18 mouse cellular contexts compared by ENCODE assay signal in genomic region chr8:118938025-118938424, GRCm38 (mm10).
DNase-seq lines count a peak whose midpoint lies in the region; ATAC-seq and TF ChIP-seq lines count a peak whose summit lies in the region.
"Had no signal": no experiment of that assay in that cellular context is flagged by ENCODE, and none has a peak within 500 bp of the region (broad histone marks: within the 10 kb centered on the region; RNA-seq: fewer than 3 reads in every experiment).

No protein-coding gene starts in this region.

- peaks cover 5% of the 10 kb centered on the region; the same call in 1 of the 2 replicates for H3K4me1 ChIP-seq in hindbrain, embryonic 12.5 days
- H3K4me1 ChIP-seq in hindbrain, embryonic 13.5 days (replicated peaks): peaks cover 10% of the 10 kb centered on the region; the same call in 1 of the 2 replicates
- H3K4me1 ChIP-seq in ES-E14 (ENCODE audit: control insufficient read depth in 2 of 2, insufficient read depth in 2 of 2, low read length in 2 of 2, poor library complexity in 1 of 2): peaks cover 5 to 6% of the 10 kb centered on the region in 2 experiments; a peak in 3 of 4 replicates
- H3K4me1 ChIP-seq in forebrain, embryonic 13.5 days: peaks cover 11% of the 10 kb centered on the region
- H3K4me1 ChIP-seq in neural tube, embryonic 13.5 days (replicated peaks): peaks cover 9% of the 10 kb centered on the region
- H3K4me1 ChIP-seq: limb, embryonic 12.5 days; liver, embryonic 15.5 days had no signal

- WGBS in hindbrain, embryonic 12.5 days: 24% methylated on average over 8 of the region's 8 CpGs
- 11% methylated on average over 8 of the region's 8 CpGs for WGBS in hindbrain, embryonic 13.5 days
- WGBS in forebrain, embryonic 13.5 days: 8% methylated on average over 8 of the region's 8 CpGs
- 18% methylated on average over 8 of the region's 8 CpGs for WGBS in neural tube, embryonic 13.5 days

- in situ Hi-C loops in ES-E14 (cut with MboI; ENCODE audit: low sequenced_read_pairs in 2 of 2, unreplicated experiment in 2 of 2): no loop called here

- intact Hi-C loops in left cerebral cortex, postnatal 25 days (cut with DNase I): no loop called here

- no peak overlapping the region for H3K9ac ChIP-seq in hindbrain, embryonic 12.5 days
- no peak overlapping the region for H3K9ac ChIP-seq in hindbrain, embryonic 13.5 days
- H3K9ac ChIP-seq in ES-E14 (ENCODE audit: insufficient read depth, low read depth, low read length, poor library complexity, severe bottlenecking): no peak overlapping the region
- no peak overlapping the region for H3K9ac ChIP-seq in forebrain, embryonic 13.5 days
- H3K9ac ChIP-seq in neural tube, embryonic 13.5 days: no peak overlapping the region
- H3K9ac ChIP-seq: limb, embryonic 12.5 days; liver, embryonic 15.5 days had no signal

- no peak overlapping the region for H3K4me3 ChIP-seq in hindbrain, embryonic 12.5 days
- H3K4me3 ChIP-seq in hindbrain, embryonic 13.5 days: no peak overlapping the region
- H3K4me3 ChIP-seq in ES-E14 (ENCODE audit: insufficient read depth in 1 of 2, low read depth in 1 of 2, low read length in 2 of 2, poor library complexity in 1 of 2, severe bottlenecking in 1 of 2): no peak overlapping the region
- no peak overlapping the region for H3K4me3 ChIP-seq in forebrain, embryonic 13.5 days
- no peak overlapping the region for H3K4me3 ChIP-seq in neural tube, embryonic 13.5 days
- H3K4me3 ChIP-seq: erythroblast, embryonic 14.5 days; gastrocnemius, adult 2 months; limb, embryonic 12.5 days; liver, embryonic 15.5 days; myocyte had no signal

- DNase-seq in ES-E14 (ENCODE audit: low read depth, low spot score): no peak
- DNase-seq in left cerebral cortex, postnatal 25 days (ENCODE audit: low spot score in 2 of 2): no peak
- no peak for DNase-seq in lung, postnatal 25 days (ENCODE audit: low spot score)
- DNase-seq: cerebellum, adult 8-10 months; gastrocnemius, adult 2 months; kidney, adult 18-20 months; kidney, postnatal 36 days; lung, postnatal 36 days; spleen, adult 18-20 months; thymus, postnatal 36 days had no signal

- H3K9me3 ChIP-seq in hindbrain, embryonic 12.5 days (replicated peaks): no peaks in the 10 kb centered on the region
- H3K9me3 ChIP-seq in hindbrain, embryonic 13.5 days: no peaks in the 10 kb centered on the region
- no peaks in the 10 kb centered on the region for H3K9me3 ChIP-seq in ES-E14 (ENCODE audit: control insufficient read depth, insufficient read depth, low read depth, low read length)
- H3K9me3 ChIP-seq in forebrain, embryonic 13.5 days (replicated peaks): no peaks in the 10 kb centered on the region; the same call in 1 of the 2 replicates
- peaks cover 5% of the 10 kb centered on the region; the same call in 1 of the 2 replicates for H3K9me3 ChIP-seq in neural tube, embryonic 13.5 days
- H3K9me3 ChIP-seq: limb, embryonic 12.5 days; liver, embryonic 15.5 days had no signal

- H3K36me3 ChIP-seq in hindbrain, embryonic 12.5 days: no peaks in the 10 kb centered on the region
- H3K36me3 ChIP-seq in hindbrain, embryonic 13.5 days: no peaks in the 10 kb centered on the region
- peaks cover 2% of the 10 kb centered on the region; the same call in 1 of the 2 replicates for H3K36me3 ChIP-seq in ES-E14 (ENCODE audit: control insufficient read depth, insufficient read depth, low read length, poor library complexity, severe bottlenecking)
- H3K36me3 ChIP-seq in forebrain, embryonic 13.5 days (ENCODE audit: poor library complexity, severe bottlenecking): no peaks in the 10 kb centered on the region
- no peaks in the 10 kb centered on the region for H3K36me3 ChIP-seq in neural tube, embryonic 13.5 days
- H3K36me3 ChIP-seq: limb, embryonic 12.5 days; liver, embryonic 15.5 days had no signal

- H3K27me3 ChIP-seq in hindbrain, embryonic 12.5 days: no peaks in the 10 kb centered on the region; the same call in 1 of the 2 replicates
- no peaks in the 10 kb centered on the region for H3K27me3 ChIP-seq in hindbrain, embryonic 13.5 days
- 0 out of 2 replicates have a peak, but pooled peaks cover 4% of the 10 kb centered on the region for H3K27me3 ChIP-seq in forebrain, embryonic 13.5 days
- H3K27me3 ChIP-seq in neural tube, embryonic 13.5 days: no peaks in the 10 kb centered on the region
- H3K27me3 ChIP-seq: limb, embryonic 12.5 days; liver, embryonic 15.5 days had no signal

- no peak overlapping the region for H3K27ac ChIP-seq in hindbrain, embryonic 12.5 days
- no peak overlapping the region for H3K27ac ChIP-seq in hindbrain, embryonic 13.5 days
- peak overlapping the region; percentile 27; the same call in 1 of the 2 replicates for H3K27ac ChIP-seq in ES-E14 (ENCODE audit: insufficient read depth, low read depth, low read length, poor library complexity, severe bottlenecking)
- no peak overlapping the region for H3K27ac ChIP-seq in forebrain, embryonic 13.5 days
- H3K27ac ChIP-seq in neural tube, embryonic 13.5 days (replicated peaks): peak overlapping the region; percentile 20; the same call in 1 of the 2 replicates
- H3K27ac ChIP-seq: gastrocnemius, adult 2 months; limb, embryonic 12.5 days; liver, embryonic 15.5 days had no signal

- no peak for ATAC-seq in hindbrain, embryonic 12.5 days (ENCODE audit: low FRiP score)
- no peak for ATAC-seq in hindbrain, embryonic 13.5 days (ENCODE audit: low FRiP score)
- ATAC-seq in forebrain, embryonic 13.5 days: no peak
- ATAC-seq in neural tube, embryonic 13.5 days (ENCODE audit: low read depth): peak; percentile 69; the same call in 1 of the 2 replicates

- H3K4me2 ChIP-seq in hindbrain, embryonic 12.5 days (replicated peaks): 0 out of 2 replicates have a peak overlapping the region, but pooled peaks have one; percentile 11
- H3K4me2 ChIP-seq in hindbrain, embryonic 13.5 days: no peak overlapping the region
- peak overlapping the region; percentile 31 for H3K4me2 ChIP-seq in forebrain, embryonic 13.5 days
- peak overlapping the region; percentile 13 for H3K4me2 ChIP-seq in neural tube, embryonic 13.5 days
- H3K4me2 ChIP-seq: limb, embryonic 12.5 days; liver, embryonic 15.5 days had no signal

TF ChIP-seq in ES-E14, 5 proteins besides CTCF, POLR2A, EP300 and RAD21:
- TF ChIP-seq MAFK (IDR thresholded peaks at IDR 0.05; ENCODE audit: insufficient read depth, low read depth, low read length) (no peak), ZNF384 (IDR thresholded peaks at IDR 0.05; ENCODE audit: low read depth, low read length) (no peak), HCFC1 (IDR thresholded peaks at IDR 0.05; ENCODE audit: borderline replicate concordance, insufficient read depth, low read length) (no peak), ZC3H11A (IDR thresholded peaks at IDR 0.05; ENCODE audit: borderline replicate concordance, low read depth, low read length) (no peak), CHD2 (IDR thresholded peaks at IDR 0.05; ENCODE audit: low read depth, low read length) (no peak)

Comparison
In these comparisons a context has a peak if more than half of its experiments do, and no peak if none do; other contexts are left out.
1. H3K27ac ChIP-seq: peak in ES-E14 (single experiment) and neural tube, embryonic 13.5 days (single experiment); none in hindbrain, embryonic 12.5 days (single experiment), hindbrain, embryonic 13.5 days (single experiment) and forebrain, embryonic 13.5 days (single experiment).